Mouse (Mus musculus): ENCODE data around the gene Slc9a9. TPM values are rescaled to one million over a fixed set of nuclear protein-coding genes. Genes with fewer than 3 reads are reported as not detected.

Gene Slc9a9
- total RNA-seq, 2 experiments from 2014 or later = 2.0 TPM

DNA sequence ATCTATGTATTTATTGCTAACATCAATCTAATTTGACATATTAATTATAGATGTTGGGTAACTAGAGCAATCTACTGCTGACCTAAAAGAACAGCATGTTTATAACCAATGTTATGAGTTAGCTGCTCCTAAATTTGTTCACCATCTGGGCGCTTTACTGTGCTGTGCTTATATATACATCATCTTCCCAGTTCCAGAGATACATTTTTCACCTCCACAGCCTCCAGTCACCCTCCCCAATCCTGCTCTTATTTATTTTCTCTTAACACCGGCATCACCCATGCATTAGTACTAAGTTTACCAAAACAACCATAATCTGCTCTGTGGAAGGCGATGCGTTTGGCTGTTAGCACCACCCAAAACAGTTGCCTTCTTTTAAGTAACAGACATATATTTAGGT lies 391.0 kb downstream of the Slc9a9 start:
- intact Hi-C loops (cut with DNase I) = no loop called here
- TF ChIP-seq CTCF (IDR thresholded peaks at IDR 0.05) = no peak
- H3K4me3 ChIP-seq = no peak overlapping the region

DNA sequence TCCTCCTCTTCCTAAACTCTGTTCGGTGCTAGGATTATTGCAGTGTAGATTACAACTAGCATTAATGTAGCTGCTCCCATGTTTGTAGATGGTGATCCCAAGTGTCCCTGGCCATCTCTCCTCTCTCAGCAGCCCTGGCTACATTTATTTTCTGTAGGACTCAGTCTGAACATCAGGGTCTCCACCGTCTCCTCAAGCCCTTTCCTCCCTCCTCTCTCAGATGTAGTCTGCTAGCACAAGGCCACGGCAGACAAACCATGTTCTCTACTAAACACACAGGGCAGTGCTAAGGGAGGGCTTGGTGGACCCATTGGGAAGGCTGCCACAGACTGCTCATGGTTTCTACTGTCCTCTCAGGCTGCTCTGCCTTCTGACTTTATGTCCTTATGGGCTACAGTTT lies 397.3 kb downstream of the Slc9a9 start:
- intact Hi-C loops (cut with DNase I) = no loop called here
- no peak for DNase-seq
- Histone ChIP-seq H3K4me3 (no peak overlapping the region), H3K27ac (no peak overlapping the region)
- no peak for TF ChIP-seq CTCF (IDR thresholded peaks at IDR 0.05)

More for the DNA sequence above, 391.0 kb downstream of the Slc9a9 start:
- DNase-seq = no peak
- H3K27ac ChIP-seq = no peak overlapping the region

DNA sequence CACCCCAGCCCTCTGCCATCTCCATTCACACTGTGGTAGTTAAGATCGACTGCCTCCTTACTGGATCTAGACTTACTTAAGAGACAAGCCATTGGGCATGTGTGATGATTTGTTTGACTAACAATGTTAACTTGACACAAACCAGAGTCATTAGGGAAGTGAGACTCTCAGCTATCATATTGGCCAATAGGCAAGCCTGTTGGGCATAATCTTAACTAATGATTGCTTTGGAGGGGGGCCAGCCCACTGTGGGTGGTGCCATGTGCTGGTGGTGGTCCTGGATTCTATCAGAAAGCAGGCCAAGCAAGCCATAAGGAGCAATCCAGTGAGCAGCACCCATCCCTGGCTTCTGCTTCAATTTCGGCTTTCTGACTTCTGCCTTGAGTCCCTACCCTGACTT lies 398.8 kb downstream of the Slc9a9 start:
- intact Hi-C loops (cut with DNase I) = no loop called here
- no peak for TF ChIP-seq CTCF (IDR thresholded peaks at IDR 0.05)

DNA sequence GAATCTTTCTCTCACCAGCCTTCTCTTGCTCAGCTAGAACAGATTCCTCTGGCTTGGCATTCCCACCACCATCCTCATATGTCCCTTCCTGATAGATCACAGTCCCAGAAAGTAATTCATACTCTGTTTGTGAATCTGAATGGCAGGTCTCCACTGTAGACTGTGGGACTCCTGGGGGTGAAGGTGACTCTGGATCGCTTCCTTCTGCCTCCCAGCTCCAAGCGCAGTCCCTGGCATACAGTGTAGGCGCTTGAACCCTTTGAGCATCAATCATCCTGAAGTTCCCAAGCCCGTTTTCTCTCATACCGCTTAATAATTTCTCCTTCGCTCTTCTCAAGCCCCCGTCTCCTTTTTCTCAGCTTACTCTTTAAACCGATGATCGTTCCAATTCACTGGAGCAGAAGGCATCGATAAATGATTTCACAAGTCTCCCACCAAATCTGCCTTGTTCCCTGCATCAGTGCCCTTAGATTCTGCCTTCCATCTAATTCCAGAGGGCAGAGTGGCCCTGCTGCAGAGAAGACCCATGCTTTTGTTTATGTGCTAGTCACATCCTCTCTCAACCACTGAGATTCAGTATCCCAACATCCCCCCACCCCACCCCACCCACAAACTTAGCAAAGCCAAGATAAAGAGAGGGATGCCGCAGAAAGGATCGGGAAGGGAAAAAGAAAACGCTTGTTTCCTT lies 401.3 kb downstream of the Slc9a9 start:
- no peak for TF ChIP-seq CTCF (IDR thresholded peaks at IDR 0.05)
- H3K27ac ChIP-seq = no peak overlapping the region
- intact Hi-C loops (cut with DNase I) = no loop called here
- no peak overlapping the region for H3K4me3 ChIP-seq
- DNase-seq = no peak

More for the DNA sequence above, 398.8 kb downstream of the Slc9a9 start:
- Histone ChIP-seq H3K27ac (no peak overlapping the region), H3K4me3 (no peak overlapping the region)
- no peak for DNase-seq

DNA sequence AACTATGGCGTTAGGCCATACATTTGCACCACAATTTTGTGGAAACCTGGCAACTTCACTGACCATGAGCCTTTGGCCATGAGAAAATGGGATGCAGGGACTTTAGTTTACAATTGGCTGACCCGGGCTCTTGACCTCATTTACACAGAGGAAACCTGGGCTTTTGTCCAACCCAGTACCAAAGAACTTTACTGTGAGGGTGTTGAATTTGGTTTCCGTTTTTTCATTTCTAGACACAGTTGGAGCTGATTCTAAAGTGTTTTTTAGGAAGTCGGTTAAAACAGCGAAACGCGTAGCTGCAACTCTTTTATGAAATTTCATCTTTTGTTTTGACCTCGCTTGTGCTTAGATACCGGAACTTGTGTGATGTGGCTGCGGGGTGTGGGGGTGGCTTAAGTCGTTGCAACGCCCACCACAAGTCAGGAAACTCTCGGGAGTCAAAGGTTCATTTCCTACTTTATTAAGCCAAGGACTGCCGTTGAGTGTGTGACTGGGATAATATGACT lies 402.8 kb downstream of the Slc9a9 start:
- Histone ChIP-seq H3K27ac (peak overlapping the region; percentile 49), H3K4me3 (peak overlapping the region; percentile 28)
- intact Hi-C loops (cut with DNase I) = no loop called here
- DNase-seq = no peak
- TF ChIP-seq CTCF (IDR thresholded peaks at IDR 0.05) = no peak

DNA sequence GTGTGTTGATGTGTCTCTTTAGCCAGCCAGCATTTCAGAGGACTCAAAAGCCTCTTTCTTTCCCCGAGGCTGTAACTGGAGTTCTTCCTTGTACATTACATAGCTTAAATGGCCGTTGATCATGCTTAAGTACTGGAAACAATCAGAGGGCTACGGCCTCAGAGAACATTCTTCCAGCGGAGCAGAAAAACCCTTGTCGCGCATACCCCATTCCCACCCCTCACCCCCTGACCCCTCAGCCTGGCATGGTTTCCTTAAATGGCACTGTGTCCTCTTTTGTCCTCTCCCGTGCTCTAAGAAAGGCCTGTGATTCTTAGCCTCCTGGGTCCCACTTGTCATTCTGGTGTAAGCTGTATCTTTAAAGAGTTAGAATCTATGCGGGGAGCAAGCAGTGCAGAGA lies 404.0 kb downstream of the Slc9a9 start:
- DNase-seq = no peak
- Histone ChIP-seq H3K27ac (no peak overlapping the region), H3K4me3 (no peak overlapping the region)
- TF ChIP-seq CTCF (IDR thresholded peaks at IDR 0.05) = no peak
- intact Hi-C loops (cut with DNase I) = no loop called here

DNA sequence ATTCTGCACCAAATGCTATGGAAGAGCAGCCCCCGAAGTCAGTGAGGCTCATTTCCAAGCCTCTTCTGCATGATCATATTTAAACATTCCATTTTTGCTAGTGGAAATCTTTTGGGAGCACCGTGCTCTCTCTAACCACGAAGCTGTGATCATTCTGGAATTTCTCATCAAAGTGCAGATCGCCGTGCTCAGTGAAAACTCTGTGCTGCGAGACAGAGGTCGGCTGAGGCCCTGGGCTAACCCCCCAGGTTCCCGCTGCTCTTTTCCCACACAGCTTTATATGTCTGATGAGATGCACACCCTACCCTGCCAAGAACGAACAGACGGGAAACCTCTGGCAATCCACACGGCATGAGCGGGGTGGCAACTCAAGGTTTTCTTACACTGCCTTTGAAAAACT lies 406.1 kb downstream of the Slc9a9 start:
- Histone ChIP-seq H3K4me3 (no peak overlapping the region), H3K27ac (no peak overlapping the region)
- TF ChIP-seq CTCF (IDR thresholded peaks at IDR 0.05) = no peak
- DNase-seq = no peak
- intact Hi-C loops (cut with DNase I) = no loop called here

DNA sequence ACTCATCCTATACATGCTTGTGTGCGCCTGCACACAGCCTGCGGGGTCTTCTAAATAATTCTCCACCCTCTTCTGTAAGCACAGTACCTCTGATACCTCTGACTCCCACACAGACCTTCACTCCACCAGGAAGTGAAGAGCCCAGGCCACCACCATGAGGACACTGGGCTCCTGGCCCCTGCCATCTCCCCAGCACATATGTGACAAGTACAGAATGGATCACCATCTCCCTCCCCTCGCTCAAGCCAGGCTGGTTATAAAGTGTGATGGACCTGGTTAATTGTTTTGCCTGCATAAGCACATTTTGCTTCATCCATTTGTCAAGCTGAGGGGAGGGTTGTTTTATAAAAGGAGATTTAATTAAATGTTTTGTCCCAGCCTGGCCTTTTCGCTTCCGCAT lies 408.2 kb downstream of the Slc9a9 start:
- Histone ChIP-seq H3K4me3 (no peak overlapping the region), H3K27ac (no peak overlapping the region)
- intact Hi-C loops (cut with DNase I) = no loop called here
- TF ChIP-seq CTCF (IDR thresholded peaks at IDR 0.05) = no peak
- DNase-seq = no peak

DNA sequence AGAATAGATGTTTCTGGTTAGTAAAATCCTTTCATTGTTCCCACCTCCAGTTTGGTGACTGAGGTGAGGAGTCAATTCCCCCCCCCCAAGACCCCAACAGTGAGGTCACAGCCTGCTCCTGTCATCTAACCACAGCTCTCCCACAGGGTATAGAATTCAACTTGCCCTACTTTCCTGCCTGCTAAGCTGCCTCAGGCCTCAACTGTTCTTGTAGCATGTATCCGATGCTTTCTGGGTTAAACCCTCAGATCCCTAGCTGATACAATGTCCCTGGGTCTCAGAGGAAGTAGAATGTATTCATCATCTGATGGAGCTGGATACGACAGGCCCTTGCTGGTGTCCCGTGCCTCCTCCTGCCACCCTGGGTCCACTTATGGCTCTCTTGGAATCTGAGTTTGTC lies 408.9 kb downstream of the Slc9a9 start:
- DNase-seq = no peak
- intact Hi-C loops (cut with DNase I) = no loop called here
- no peak for TF ChIP-seq CTCF (IDR thresholded peaks at IDR 0.05)
- no peak overlapping the region for H3K27ac ChIP-seq
- no peak overlapping the region for H3K4me3 ChIP-seq

DNA sequence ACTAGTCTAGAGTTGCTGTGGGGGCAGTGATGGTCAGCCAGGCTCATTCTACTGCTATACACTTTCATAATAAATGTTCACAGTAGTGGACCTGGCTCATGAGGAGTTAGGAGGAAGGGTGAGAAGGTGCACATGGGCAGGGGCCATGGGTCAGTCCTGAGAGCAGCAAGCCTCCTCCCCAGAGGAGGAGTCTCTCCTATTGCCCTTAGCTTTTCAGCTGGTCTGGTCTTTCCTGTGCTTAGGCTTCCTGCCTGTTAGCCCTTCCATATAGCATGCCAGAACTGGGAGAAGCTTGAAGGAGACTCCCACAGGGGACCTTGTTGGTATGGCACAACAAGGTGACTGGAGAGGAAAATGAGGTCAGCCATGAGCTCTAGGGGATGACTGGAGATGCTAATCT lies 410.2 kb downstream of the Slc9a9 start:
- intact Hi-C loops (cut with DNase I) = no loop called here
- H3K4me3 ChIP-seq = no peak overlapping the region
- no peak for TF ChIP-seq CTCF (IDR thresholded peaks at IDR 0.05)

DNA sequence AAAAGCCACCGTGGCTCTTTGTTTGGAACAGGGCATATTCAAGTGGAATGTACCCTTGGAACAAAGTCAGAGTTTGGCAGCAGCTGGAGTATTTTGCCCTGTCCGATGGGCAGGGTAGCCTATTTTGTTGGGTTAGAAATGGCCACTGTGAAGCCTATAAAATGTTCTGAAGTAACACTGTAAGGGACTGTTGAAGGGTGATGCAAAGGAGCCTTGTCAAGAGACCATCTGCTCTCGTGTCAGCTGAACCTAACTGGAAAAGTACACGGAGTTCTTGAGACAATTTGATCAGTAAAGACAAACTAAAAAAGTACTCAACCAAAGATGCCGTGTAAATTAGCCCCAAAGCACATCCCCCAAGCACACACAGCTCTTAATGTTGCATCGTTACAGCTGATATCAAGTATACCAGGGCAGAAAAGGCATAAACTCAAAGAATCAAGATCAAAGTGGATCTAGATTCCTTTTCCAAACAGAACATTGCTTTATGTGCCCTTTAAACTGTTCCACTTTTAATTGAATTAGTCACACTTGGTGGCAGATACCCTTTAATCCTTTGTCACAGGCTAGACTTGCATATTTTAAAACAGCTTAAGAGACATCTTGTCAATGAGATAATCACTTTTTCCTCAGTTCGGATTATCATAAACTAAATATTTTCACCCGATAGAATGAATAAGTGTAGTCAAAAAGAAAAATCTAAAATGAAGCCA lies 416.6 kb downstream of the Slc9a9 start:
- H3K27ac ChIP-seq = no peak overlapping the region
- intact Hi-C loops (cut with DNase I) = no loop called here
- DNase-seq = no peak
- no peak for TF ChIP-seq CTCF (IDR thresholded peaks at IDR 0.05)
- no peak overlapping the region for H3K4me3 ChIP-seq

More for the DNA sequence above, 410.2 kb downstream of the Slc9a9 start:
- DNase-seq = no peak
- H3K27ac ChIP-seq = no peak overlapping the region

DNA sequence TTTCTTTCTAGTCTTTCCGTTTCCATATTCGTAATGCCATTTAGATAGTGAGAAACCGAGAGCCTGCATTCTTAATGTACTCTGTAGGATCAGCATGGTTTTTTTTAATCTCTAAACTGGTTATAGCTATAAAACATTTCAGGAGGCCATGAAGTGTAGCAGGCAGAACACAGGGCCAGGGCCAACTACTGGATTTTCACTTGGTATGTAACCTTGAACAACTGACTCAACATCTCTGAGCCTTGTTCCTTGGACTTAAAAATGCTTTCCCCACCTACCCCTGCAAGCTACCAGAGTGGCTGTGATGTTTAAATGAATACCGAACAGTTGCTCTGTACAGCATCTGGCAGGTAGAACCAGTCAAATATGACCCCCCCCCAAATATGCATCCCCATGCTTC lies 418.5 kb downstream of the Slc9a9 start:
- no peak for DNase-seq
- intact Hi-C loops (cut with DNase I) = no loop called here
- Histone ChIP-seq H3K4me3 (no peak overlapping the region), H3K27ac (no peak overlapping the region)
- no peak for TF ChIP-seq CTCF (IDR thresholded peaks at IDR 0.05)

DNA sequence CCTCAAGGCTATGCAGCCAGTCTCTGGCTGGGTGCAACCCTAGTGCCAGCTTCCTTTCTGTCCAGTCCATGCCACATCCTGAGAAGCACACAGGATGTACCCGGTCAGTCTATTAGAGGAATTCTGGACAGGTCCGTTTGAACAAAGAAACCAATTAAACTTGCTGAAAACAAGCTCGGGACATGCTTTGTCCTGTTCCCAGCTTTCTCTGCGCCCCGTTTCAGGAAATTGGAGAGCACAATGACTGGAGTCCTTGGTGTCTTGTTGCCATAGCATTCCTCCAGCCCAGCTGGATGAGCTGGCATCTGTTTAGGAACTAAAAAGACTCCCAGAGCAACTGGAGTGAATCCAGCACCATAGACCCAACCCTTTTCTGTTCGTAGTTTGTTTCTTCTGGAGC lies 419.3 kb downstream of the Slc9a9 start:
- no peak overlapping the region for H3K27ac ChIP-seq
- DNase-seq = no peak
- no peak overlapping the region for H3K4me3 ChIP-seq
- no peak for TF ChIP-seq CTCF (IDR thresholded peaks at IDR 0.05)
- intact Hi-C loops (cut with DNase I) = no loop called here

DNA sequence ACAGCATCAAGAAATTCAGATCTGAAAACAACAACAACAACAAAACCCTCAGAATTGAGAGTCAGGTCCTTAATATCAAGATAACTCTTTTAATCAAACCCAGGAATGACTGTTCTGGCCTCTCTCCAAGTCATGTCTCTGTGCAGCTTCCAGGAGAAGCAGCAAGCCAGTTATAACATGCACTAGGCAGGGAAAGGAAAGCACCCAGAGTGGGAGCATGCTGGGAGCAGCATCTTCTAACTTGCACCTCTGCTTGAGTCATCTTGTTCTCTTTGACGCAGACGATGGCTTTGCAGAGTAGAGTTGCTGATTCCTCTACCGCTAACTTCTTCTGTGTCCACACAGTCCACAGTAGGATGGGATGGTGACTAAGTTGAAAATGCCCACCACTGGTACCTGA lies 426.8 kb downstream of the Slc9a9 start:
- DNase-seq = no peak
- Histone ChIP-seq H3K4me3 (no peak overlapping the region), H3K27ac (no peak overlapping the region)
- TF ChIP-seq CTCF (IDR thresholded peaks at IDR 0.05) = no peak
- intact Hi-C loops (cut with DNase I) = no loop called here
